Mouse (Mus musculus) left cerebral cortex, adult 11 months (tissue): ENCODE measurements around the gene Ube2o.
"Not testable (repeated sequence)": the region's sequence is repeated elsewhere in the genome, so short reads cannot be mapped to it uniquely, and the experiment has no call there.

Source experiments
- DNase-seq: peaks from one replicate; pipeline ENCODE4 v3.0.0; 2022; ENCODE audit warnings: low spot score

The Ube2o gene

GRCm38 (mm10) chr11:116513531-116514038 lies 67.7 kb downstream of the Ube2o start:
- DNase-seq: no peak

- no peak for DNase-seq
Measured at GRCm38 (mm10) chr11:116512987-116513386, 68.3 kb downstream of the Ube2o start.

- no peak for DNase-seq
Measured at GRCm38 (mm10) chr11:116512154-116512553, 69.1 kb downstream of the Ube2o start.

- no peak for DNase-seq
Measured at GRCm38 (mm10) chr11:116511301-116511868, 69.9 kb downstream of the Ube2o start.

GRCm38 (mm10) chr11:116508689-116509088 lies 72.6 kb downstream of the Ube2o start:
- DNase-seq: no peak

GRCm38 (mm10) chr11:116506151-116506875 lies 74.9 kb downstream of the Ube2o start:
- DNase-seq: no peak

- no peak for DNase-seq
Measured at GRCm38 (mm10) chr11:116505573-116505972, 75.7 kb downstream of the Ube2o start.

GRCm38 (mm10) chr11:116504516-116504915 lies 76.7 kb downstream of the Ube2o start:
- DNase-seq: no peak

- no peak for DNase-seq
Measured at GRCm38 (mm10) chr11:116501005-116501746, 80.1 kb downstream of the Ube2o start.

- DNase-seq: no peak
Measured at GRCm38 (mm10) chr11:116499018-116499417, 82.2 kb downstream of the Ube2o start.

- no peak for DNase-seq
Measured at GRCm38 (mm10) chr11:116498596-116498995, 82.7 kb downstream of the Ube2o start.

- no peak for DNase-seq
Measured at GRCm38 (mm10) chr11:116497313-116497712, 83.9 kb downstream of the Ube2o start.

GRCm38 (mm10) chr11:116494474-116495174 lies 86.6 kb downstream of the Ube2o start:
- no peak for DNase-seq

GRCm38 (mm10) chr11:116493795-116494252 lies 87.4 kb downstream of the Ube2o start, which contains the start of gene Prpsap1:
Gene Prpsap1 (minus strand): TSS chr11:116494202.
- no peak for DNase-seq

GRCm38 (mm10) chr11:116493191-116493590 lies 88.1 kb downstream of the Ube2o start:
- DNase-seq: no peak

- DNase-seq: not testable (repeated sequence)
Measured at GRCm38 (mm10) chr11:116492507-116492906, 88.7 kb downstream of the Ube2o start.

GRCm38 (mm10) chr11:116491338-116491737 lies 89.9 kb downstream of the Ube2o start:
- DNase-seq: no peak

GRCm38 (mm10) chr11:116490232-116491107 lies 90.8 kb downstream of the Ube2o start:
- peak; percentile 73 for DNase-seq

- no peak for DNase-seq
Measured at GRCm38 (mm10) chr11:116489771-116490231, 91.4 kb downstream of the Ube2o start.

- no peak for DNase-seq
Measured at GRCm38 (mm10) chr11:116488693-116489375, 92.4 kb downstream of the Ube2o start.
